Mouse (Mus musculus) hindbrain, postnatal 0 days (tissue): ENCODE measurements around the gene Hykk. TPM values are rescaled to one million over a fixed set of nuclear protein-coding genes. Genes with fewer than 3 reads are reported as not detected.
"Not testable (repeated sequence)": the region's sequence is repeated elsewhere in the genome, so short reads cannot be mapped to it uniquely, and the experiment has no call there.

ENCODE experiments used
- ATAC-seq: fragments of 200-750 bp; cut with Nextera tagmentation; 2 replicates; pipeline ENCODE4 v1.8.0; 2017; ENCODE audit warnings: mild to moderate bottlenecking, moderate TSS enrichment, moderate library complexity
- DNase-seq: peaks from one replicate; pipeline ENCODE4 v3.0.0-alpha.2; 2015; ENCODE audit warnings: low spot score
- H3K27ac ChIP-seq: fragments of 300-500 bp; sonication (generic); 2 replicates; pipeline ENCODE4 v1.5.1; 2014; ENCODE audit warnings: mild to moderate bottlenecking
- H3K27me3 ChIP-seq: fragments of 300-500 bp; sonication (generic); 2 replicates; pipeline ENCODE4 v1.6.1; 2014; ENCODE audit warnings: low read length, mixed read lengths; ENCODE audit not compliant: insufficient read depth
- H3K36me3 ChIP-seq: fragments of 300-500 bp; sonication (generic); 2 replicates; pipeline ENCODE4 v1.6.1; 2014; ENCODE audit warnings: low read length, mixed read lengths; ENCODE audit not compliant: insufficient read depth
- H3K4me1 ChIP-seq: fragments of 300-500 bp; sonication (generic); 2 replicates; pipeline ENCODE4 v1.6.1; 2014; ENCODE audit warnings: antibody characterized with exemption, low read length, mixed read lengths; ENCODE audit not compliant: insufficient read depth
- H3K4me2 ChIP-seq: fragments of 300-500 bp; sonication (generic); 2 replicates; pipeline ENCODE4 v1.6.1; 2014; ENCODE audit warnings: low read depth, mild to moderate bottlenecking, low read length, moderate library complexity, mixed read lengths
- H3K4me3 ChIP-seq: fragments of 300-500 bp; sonication (generic); 2 replicates; pipeline ENCODE4 v1.5.1; 2014; ENCODE audit warnings: low read length
- H3K9ac ChIP-seq: fragments of 300-500 bp; sonication (generic); replicated peaks from 2 replicates; pipeline ENCODE4 v1.6.1; 2014; ENCODE audit warnings: mild to moderate bottlenecking, low read length, moderate library complexity, mixed read lengths
- H3K9me3 ChIP-seq: fragments of 300-500 bp; sonication (generic); 2 replicates; pipeline ENCODE4 v1.6.1; 2016; ENCODE audit warnings: low read length, mixed read lengths
- CTCF ChIP-seq: IDR thresholded peaks from 2 replicates; pipeline ENCODE4 v1.5.1; 2016; ENCODE audit warnings: antibody characterized with exemption, control low read depth, low read depth
- WGBS: fragments of 180-500 bp; shearing (Covaris S2); extraction: QIAGEN DNeasy Blood & Tissue Kit; methylation state at CpG from one replicate; pipeline ENCODE4 v1.1.7; 2014; 5-methylcytosine and 5-hydroxymethylcytosine counted together
- polyA plus RNA-seq: library from polyadenylated mRNA; unstranded; fragments of >200 nt; fragmentation: Nextera tagmentation; extraction: Ambion mirVana; gene quantifications from 2 replicates; pipeline ENCODE4 v1.2.1, GENCODE M21; 2015
- total RNA-seq: library from RNA; depleted of rRNA; stranded (reverse); fragments of >200 nt; gene quantifications from 2 replicates; pipeline ENCODE4 v1.2.3, GENCODE M21; 2014

The Hykk gene
- total and polyA plus RNA-seq, 2 experiments from 2014 or later = 1.6 to 2.0 TPM

- no peak overlapping the region for H3K27ac ChIP-seq
- no peaks in the 10 kb centered on the region for H3K9me3 ChIP-seq
- H3K27me3 ChIP-seq = no peaks in the 10 kb centered on the region
- no peak overlapping the region for H3K4me2 ChIP-seq
- H3K4me1 ChIP-seq = no peaks in the 10 kb centered on the region
- no peaks in the 10 kb centered on the region for H3K36me3 ChIP-seq
- 62% methylated on average over 2 of the region's 2 CpGs for WGBS
- DNase-seq (no peak), ATAC-seq (no peak)
- no peak overlapping the region for H3K9ac ChIP-seq
- H3K4me3 ChIP-seq = no peak overlapping the region
- 0 out of 2 replicates have a peak, but pooled peaks have one; percentile 8 for TF ChIP-seq CTCF
Observed at GRCm38 (mm10) chr9:54944467-54944866, 27.4 kb downstream of the Hykk start.

DNA sequence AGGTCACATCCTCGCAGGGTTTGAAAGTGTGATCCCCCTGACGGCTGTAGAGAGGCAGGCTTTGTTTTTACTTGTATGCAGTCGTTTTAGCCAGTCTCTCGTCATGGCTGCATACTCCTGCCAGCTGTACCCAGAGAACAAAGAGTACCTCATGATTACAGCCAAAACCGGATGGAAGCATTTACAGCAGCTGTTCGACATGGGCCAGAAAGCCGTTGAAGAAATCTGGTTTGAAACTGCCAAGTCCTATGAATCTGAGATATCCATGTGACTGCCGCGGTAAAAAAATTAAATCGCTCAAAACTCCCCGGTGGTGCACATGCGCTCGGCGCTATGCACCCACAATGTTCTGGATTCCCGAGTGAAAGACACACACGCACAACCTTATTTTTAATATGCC is 29.2 kb downstream of the Hykk start:
- Histone ChIP-seq H3K27me3 (no peaks in the 10 kb centered on the region), H3K4me1 (no peaks in the 10 kb centered on the region), H3K27ac (no peak overlapping the region), H3K9me3 (no peaks in the 10 kb centered on the region), H3K9ac (no peak overlapping the region), H3K4me3 (no peak overlapping the region), H3K36me3 (no peaks in the 10 kb centered on the region), H3K4me2 (no peak overlapping the region)
- 75% methylated on average over 16 of the region's 16 CpGs for WGBS
- TF ChIP-seq CTCF = no peak
- ATAC-seq (no peak), DNase-seq (no peak)

- no peak for DNase-seq
- Histone ChIP-seq H3K4me2 (no peak overlapping the region), H3K36me3 (peaks cover 5% of the 10 kb centered on the region), H3K9me3 (no peaks in the 10 kb centered on the region), H3K27me3 (no peaks in the 10 kb centered on the region), H3K4me1 (peaks cover 8% of the 10 kb centered on the region; the same call in 1 of the 2 replicates), H3K27ac (no peak overlapping the region), H3K9ac (no peak overlapping the region), H3K4me3 (no peak overlapping the region)
- ATAC-seq = no peak
- TF ChIP-seq CTCF = no peak
Observed at GRCm38 (mm10) chr9:54949465-54949864, 32.4 kb downstream of the Hykk start.

- 50% methylated on average over 8 of the region's 8 CpGs for WGBS
- ATAC-seq = 0 out of 2 replicates have a peak, but pooled peaks have one; percentile 16
- H3K9ac ChIP-seq = peak overlapping the region; percentile 87
- H3K4me2 ChIP-seq = peak overlapping the region; percentile 57
- not testable (repeated sequence) for H3K4me1 ChIP-seq, H3K27me3 ChIP-seq, H3K9me3 ChIP-seq, DNase-seq, H3K36me3 ChIP-seq
- H3K4me3 ChIP-seq = peak overlapping the region; percentile 89
- H3K27ac ChIP-seq = peak overlapping the region; percentile 97
Observed at GRCm38 (mm10) chr9:54950162-54950561, 33.1 kb downstream of the Hykk start.

DNA sequence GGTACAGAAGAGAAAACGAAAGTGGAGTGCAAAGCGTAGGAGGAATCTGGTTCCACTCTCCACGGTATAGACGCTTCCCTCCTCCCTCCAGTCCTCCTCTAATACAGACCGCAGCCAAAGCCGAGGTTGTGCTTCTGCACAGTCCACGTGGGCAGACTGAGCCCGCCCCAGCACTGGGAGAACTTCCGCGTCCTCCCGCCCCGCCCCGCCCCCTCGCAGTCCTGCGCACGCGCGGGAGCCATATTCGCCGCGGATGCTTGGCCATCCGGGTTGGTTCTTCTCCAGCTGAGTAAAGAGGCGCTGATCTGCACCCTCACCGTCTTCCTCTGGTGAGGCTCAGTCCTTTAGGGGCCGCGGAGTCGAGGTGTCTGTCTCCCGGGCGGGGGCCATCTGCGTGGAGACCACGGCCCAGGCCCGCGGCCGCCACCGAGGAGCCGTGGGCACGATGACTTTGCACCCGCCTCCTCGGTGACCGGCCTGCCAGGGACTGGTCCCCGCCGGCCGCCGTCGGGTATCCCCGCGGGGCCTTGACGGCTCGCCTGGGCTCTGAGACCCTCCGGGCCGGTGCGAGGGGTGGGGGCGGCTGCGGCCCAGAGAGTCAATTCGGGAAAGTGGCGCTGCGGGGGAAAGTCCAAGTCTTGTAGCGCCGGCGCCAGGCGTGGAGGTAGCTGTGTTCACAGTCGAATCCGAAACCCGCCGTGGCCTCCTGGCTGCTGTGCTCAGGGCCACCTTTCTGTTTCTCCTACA is 33.7 kb downstream of the Hykk start, which contains the start of the genes Psma4 and AY074887:
TSS of gene Psma4 (plus strand) at position 216 of the 747 bp plus-strand sequence.
TSS of gene AY074887 (minus strand) at position 424 of the 747 bp plus-strand sequence.
- peak; percentile 96 for DNase-seq
- WGBS = under 1% methylated on average over 62 of the region's 65 CpGs
- Histone ChIP-seq H3K4me3 (peak within 1 kb of the TSS; percentile 89), H3K4me2 (peak within 1 kb of the TSS; percentile 57), H3K27me3 (no peaks in the 10 kb centered on the region), H3K9ac (peak within 1 kb of the TSS; percentile 87), H3K4me1 (peaks cover 8% of the 10 kb centered on the region; the same call in 1 of the 2 replicates), H3K36me3 (peaks cover 12% of the 10 kb centered on the region), H3K9me3 (no peaks in the 10 kb centered on the region), H3K27ac (peak within 1 kb of the TSS; percentile 97)
- 0 out of 2 replicates have a peak, but pooled peaks have one; percentile 5 for TF ChIP-seq CTCF
- peak; percentile 100 for ATAC-seq

GRCm38 (mm10) chr9:54961059-54961458 is 44.0 kb downstream of the Hykk start:
- Histone ChIP-seq H3K36me3 (peaks cover 30% of the 10 kb centered on the region), H3K9ac (no peak overlapping the region), H3K27ac (no peak overlapping the region), H3K9me3 (no peaks in the 10 kb centered on the region), H3K4me1 (no peaks in the 10 kb centered on the region), H3K27me3 (no peaks in the 10 kb centered on the region), H3K4me3 (no peak overlapping the region), H3K4me2 (no peak overlapping the region)
- ATAC-seq = no peak
- 96% methylated on average over 4 of the region's 4 CpGs for WGBS
- no peak for TF ChIP-seq CTCF
- no peak for DNase-seq

DNA sequence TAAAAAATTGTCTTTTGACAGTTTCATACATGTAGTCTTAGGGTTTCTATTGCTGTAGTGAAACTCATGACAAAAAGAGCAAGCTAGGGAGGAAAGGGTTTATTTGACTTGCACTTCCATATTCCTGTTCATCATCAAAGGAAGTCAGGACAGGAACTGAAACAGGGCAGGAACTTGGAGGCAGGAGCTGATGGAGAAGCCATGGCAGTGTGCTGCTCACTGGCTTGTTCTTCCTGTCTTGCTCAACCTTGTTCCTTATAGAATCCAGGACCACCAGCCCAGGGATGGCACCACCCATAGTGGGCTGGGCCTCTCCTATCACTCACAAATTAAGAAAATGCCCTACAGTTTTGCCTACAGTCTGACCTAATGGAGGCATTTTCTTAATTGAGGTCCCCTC is 46.6 kb downstream of the Hykk start:
- Histone ChIP-seq H3K4me1 (no peaks in the 10 kb centered on the region), H3K27ac (no peak overlapping the region), H3K4me2 (no peak overlapping the region), H3K9me3 (no peaks in the 10 kb centered on the region), H3K9ac (no peak overlapping the region), H3K27me3 (no peaks in the 10 kb centered on the region), H3K4me3 (no peak overlapping the region), H3K36me3 (peaks cover 6% of the 10 kb centered on the region)
- ATAC-seq (no peak), DNase-seq (no peak)
- no peak for TF ChIP-seq CTCF
